Mouse (Mus musculus) heart, embryonic 15.5 days (tissue): ENCODE data around the gene Safb2. TPM values are rescaled to one million over a fixed set of nuclear protein-coding genes. Genes with fewer than 3 reads are reported as not detected.
A peak's percentile ranks its signal among the peaks of the same experiment; 100 is the strongest.

Experiments
- ATAC-seq: fragments of 200-750 bp; cut with Nextera tagmentation; replicated peaks from 2 replicates; pipeline ENCODE4 v1.8.0; 2017; ENCODE audit warnings: low read depth, moderate TSS enrichment; ENCODE audit not compliant: insufficient number of reproducible peaks, insufficient read depth, low FRiP score
- H3K27ac ChIP-seq: fragments of 300-500 bp; sonication (generic); 2 replicates; pipeline ENCODE4 v1.5.1; 2015; ENCODE audit warnings: mild to moderate bottlenecking, inconsistent platforms
- H3K27me3 ChIP-seq: fragments of 300-500 bp; sonication (generic); 2 replicates; pipeline ENCODE4 v1.6.1; 2015; ENCODE audit warnings: inconsistent platforms
- H3K36me3 ChIP-seq: fragments of 300-500 bp; sonication (generic); 2 replicates; pipeline ENCODE4 v1.6.1; 2015; ENCODE audit warnings: mild to moderate bottlenecking, inconsistent platforms
- H3K4me1 ChIP-seq: fragments of 300-500 bp; sonication (generic); replicated peaks from 2 replicates; pipeline ENCODE4 v1.6.1; 2015; ENCODE audit warnings: inconsistent platforms
- H3K4me2 ChIP-seq: fragments of 300-500 bp; sonication (generic); 2 replicates; pipeline ENCODE4 v1.6.1; 2015; ENCODE audit warnings: inconsistent platforms, mild to moderate bottlenecking, moderate library complexity
- H3K4me3 ChIP-seq: fragments of 300-500 bp; sonication (generic); 2 replicates; pipeline ENCODE4 v1.5.1; 2015; ENCODE audit warnings: mild to moderate bottlenecking, inconsistent platforms
- H3K9ac ChIP-seq: fragments of 300-500 bp; sonication (generic); 2 replicates; pipeline ENCODE4 v1.6.1; 2015; ENCODE audit warnings: mild to moderate bottlenecking, inconsistent platforms
- H3K9me3 ChIP-seq: fragments of 300-500 bp; sonication (generic); replicated peaks from 2 replicates; pipeline ENCODE4 v1.6.1; 2016; ENCODE audit warnings: inconsistent platforms
- WGBS: fragments of 180-500 bp; shearing (Covaris S2); methylation state at CpG from one replicate; pipeline ENCODE4 v1.1.7; 2015; ENCODE audit warnings: mixed read lengths; 5-methylcytosine and 5-hydroxymethylcytosine counted together
- polyA plus RNA-seq: library from polyadenylated mRNA; unstranded; fragments of >200 nt; fragmentation: Nextera tagmentation; extraction: Ambion mirVana; gene quantifications from 2 replicates; pipeline ENCODE4 v1.2.1, GENCODE M21; 2015

Safb2 gene
- polyA plus RNA-seq, 1 experiment from 2014 or later = 52.2 TPM

DNA sequence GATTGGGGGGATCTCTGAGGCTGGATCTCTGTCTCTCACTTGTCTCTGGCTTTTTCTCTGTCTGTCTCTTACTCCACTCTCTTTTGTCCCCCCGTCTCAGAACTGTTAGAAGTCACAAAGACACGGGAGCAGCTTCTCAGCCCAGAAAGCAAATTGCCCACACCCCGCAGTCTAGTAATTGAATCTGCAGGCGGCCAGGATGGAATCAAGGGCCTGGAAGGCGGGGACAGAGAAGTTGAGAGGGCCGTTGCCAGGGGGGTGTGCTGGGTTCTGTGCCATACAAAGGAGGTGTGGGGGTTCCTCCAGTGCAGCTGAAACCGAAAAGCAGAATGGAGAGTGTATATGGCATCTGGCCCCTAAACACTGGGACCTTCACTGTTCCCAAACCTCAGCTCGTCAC, 41.6 kb downstream of the Safb2 start:
- no peaks in the 10 kb centered on the region for H3K27me3 ChIP-seq
- H3K36me3 ChIP-seq = no peaks in the 10 kb centered on the region
- H3K4me1 ChIP-seq = peaks cover 4% of the 10 kb centered on the region
- H3K4me3 ChIP-seq = no peak overlapping the region
- ATAC-seq = no peak
- H3K27ac ChIP-seq = no peak overlapping the region
- H3K4me2 ChIP-seq = no peak overlapping the region
- no peak overlapping the region for H3K9ac ChIP-seq
- no peaks in the 10 kb centered on the region for H3K9me3 ChIP-seq
- WGBS = 52% methylated on average over 8 of the region's 8 CpGs

DNA sequence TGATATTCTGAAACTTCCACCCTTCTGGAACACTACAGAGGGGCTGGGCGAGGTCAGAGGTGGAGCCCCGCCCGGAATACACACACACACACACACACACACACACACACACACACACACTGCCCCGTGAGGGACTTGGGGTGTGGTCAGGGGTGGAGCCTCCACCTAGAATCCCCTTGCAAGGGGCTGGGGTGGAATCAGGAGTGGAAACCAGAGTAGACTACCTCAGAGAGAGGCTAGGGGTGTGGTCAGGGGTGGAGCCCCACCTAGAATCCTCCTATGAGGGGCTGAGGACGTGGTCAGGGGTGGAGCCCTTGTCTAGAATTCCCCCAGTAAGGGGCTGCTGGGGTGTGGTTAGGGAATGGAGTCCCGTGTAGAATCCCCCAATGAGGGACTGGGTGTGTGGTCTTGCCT, 43.8 kb downstream of the Safb2 start:
- Histone ChIP-seq H3K4me3 (no peak overlapping the region), H3K9me3 (no peaks in the 10 kb centered on the region), H3K4me2 (no peak overlapping the region), H3K9ac (no peak overlapping the region), H3K27me3 (no peaks in the 10 kb centered on the region), H3K36me3 (no peaks in the 10 kb centered on the region), H3K4me1 (no peaks in the 10 kb centered on the region), H3K27ac (no peak overlapping the region)
- peak; percentile 32 for ATAC-seq
- WGBS = 25% methylated on average over 5 of the region's 6 CpGs

DNA sequence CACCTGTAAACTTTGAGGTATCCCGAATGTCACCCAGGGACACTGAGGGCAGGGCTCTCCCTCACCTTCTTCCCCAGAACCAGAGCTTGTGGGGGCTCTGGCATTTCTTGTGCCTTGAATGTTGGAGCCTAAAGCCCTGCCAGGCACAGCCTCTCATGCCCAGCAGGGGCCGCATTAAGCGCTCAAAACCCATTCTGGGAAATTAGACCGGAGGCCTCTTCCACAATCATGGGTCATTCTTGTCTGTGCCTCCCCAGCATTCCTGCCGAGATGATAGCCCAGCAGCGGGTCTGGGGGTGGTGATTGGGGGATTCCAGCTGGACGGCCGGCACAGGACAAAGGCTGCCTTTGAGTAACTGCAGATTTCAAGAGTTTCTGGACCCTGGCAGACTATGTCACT, 46.5 kb downstream of the Safb2 start:
- no peaks in the 10 kb centered on the region for H3K9me3 ChIP-seq
- no peak overlapping the region for H3K27ac ChIP-seq
- 22% methylated on average over 8 of the region's 8 CpGs for WGBS
- no peaks in the 10 kb centered on the region for H3K4me1 ChIP-seq
- no peak for ATAC-seq
- no peaks in the 10 kb centered on the region for H3K27me3 ChIP-seq
- H3K4me3 ChIP-seq = no peak overlapping the region
- H3K4me2 ChIP-seq = no peak overlapping the region
- no peak overlapping the region for H3K9ac ChIP-seq
- no peaks in the 10 kb centered on the region for H3K36me3 ChIP-seq

DNA sequence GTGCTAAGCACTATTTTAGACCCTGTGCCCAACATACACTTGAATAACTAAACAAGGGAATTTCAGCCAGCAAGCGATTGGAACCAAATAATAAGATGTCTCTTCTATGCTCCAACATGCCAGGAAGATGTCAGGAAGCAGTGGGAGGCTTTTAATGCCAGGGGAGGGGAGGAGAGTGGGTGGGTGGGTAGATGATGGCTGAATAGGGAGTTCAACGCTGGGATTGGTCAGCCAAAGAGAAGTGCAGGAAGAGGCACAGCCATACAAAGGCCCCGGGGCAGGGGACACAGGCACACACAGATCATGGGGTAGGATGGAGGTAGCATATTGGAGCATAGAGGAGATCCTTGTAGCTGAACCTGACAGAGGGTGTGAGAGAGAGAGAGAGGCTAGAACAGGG, 47.5 kb downstream of the Safb2 start:
- 69% methylated on average over 3 of the region's 3 CpGs for WGBS
- H3K36me3 ChIP-seq = no peaks in the 10 kb centered on the region
- no peaks in the 10 kb centered on the region for H3K4me1 ChIP-seq
- H3K27ac ChIP-seq = no peak overlapping the region
- H3K27me3 ChIP-seq = no peaks in the 10 kb centered on the region
- no peak overlapping the region for H3K9ac ChIP-seq
- no peak for ATAC-seq
- no peaks in the 10 kb centered on the region for H3K9me3 ChIP-seq
- H3K4me3 ChIP-seq = no peak overlapping the region
- H3K4me2 ChIP-seq = no peak overlapping the region

DNA sequence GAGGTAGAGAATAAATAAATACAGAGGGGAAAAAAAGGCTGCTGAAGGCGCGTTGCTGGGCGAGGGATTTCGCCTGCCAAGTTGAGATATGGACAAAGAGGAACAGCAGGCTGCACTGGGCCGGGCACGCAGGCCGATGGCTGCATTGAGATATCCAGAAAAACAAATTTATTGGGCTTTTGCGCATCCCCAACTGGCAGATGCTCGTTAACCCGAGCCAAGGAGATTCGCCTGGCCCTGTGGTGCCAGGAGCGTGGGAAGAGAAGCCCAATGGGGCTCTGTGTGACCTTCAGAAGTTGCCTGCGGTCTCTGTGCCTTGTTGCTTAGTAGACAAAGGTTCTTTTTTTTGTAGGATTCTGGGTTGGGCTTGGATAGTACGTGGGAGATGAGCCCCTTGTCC, 48.2 kb downstream of the Safb2 start:
- H3K27me3 ChIP-seq = no peaks in the 10 kb centered on the region
- no peak overlapping the region for H3K9ac ChIP-seq
- H3K27ac ChIP-seq = no peak overlapping the region
- H3K36me3 ChIP-seq = no peaks in the 10 kb centered on the region
- ATAC-seq = no peak
- no peaks in the 10 kb centered on the region for H3K4me1 ChIP-seq
- no peak overlapping the region for H3K4me2 ChIP-seq
- H3K9me3 ChIP-seq = no peaks in the 10 kb centered on the region
- H3K4me3 ChIP-seq = no peak overlapping the region
- 72% methylated on average over 14 of the region's 14 CpGs for WGBS

DNA sequence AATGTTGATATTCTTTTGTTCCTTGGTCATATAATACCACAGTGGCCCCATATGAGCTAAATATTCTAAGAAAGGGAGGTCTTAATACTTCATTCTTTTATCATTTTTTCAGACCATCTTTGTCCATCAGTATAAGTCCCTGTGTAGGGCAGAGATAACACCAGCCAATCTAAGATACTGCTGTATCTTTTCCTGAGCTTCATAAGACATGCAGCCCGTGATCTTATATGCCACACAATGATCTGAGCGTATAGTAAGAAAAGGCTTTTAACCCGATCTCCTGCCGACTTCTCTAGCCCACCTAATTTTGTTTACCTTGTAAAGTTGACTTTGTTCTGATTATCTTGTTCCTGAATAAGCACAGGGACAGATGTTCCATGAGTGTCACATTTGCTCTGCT, 59.4 kb downstream of the Safb2 start:
- H3K4me3 ChIP-seq = no peak overlapping the region
- ATAC-seq = no peak
- H3K9ac ChIP-seq = no peak overlapping the region
- no peak overlapping the region for H3K27ac ChIP-seq
- WGBS = 72% methylated on average over 4 of the region's 4 CpGs
- no peaks in the 10 kb centered on the region for H3K36me3 ChIP-seq
- no peak overlapping the region for H3K4me2 ChIP-seq
- peaks cover 10% of the 10 kb centered on the region; the same call in 1 of the 2 replicates for H3K27me3 ChIP-seq
- H3K4me1 ChIP-seq = no peaks in the 10 kb centered on the region
- no peaks in the 10 kb centered on the region for H3K9me3 ChIP-seq

DNA sequence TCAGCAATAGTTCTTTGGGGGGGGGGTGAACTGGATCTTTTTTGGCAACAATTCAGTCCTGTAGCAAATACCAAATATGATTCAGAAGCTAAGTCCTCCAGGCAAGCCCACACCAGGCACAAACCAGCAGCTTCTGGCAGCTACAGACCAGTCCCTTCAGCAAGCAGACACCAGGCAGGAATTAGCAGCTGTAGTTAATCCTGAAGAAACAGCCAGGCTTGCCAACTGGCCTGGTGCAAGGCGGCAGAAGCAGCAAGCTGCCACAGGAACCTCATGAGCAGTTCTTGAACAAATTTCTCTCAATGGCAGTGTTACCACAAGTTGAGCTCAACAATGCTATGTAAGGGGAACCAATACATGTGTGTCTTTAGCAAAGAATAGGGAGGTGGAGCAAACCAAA, 61.6 kb downstream of the Safb2 start:
- WGBS = 55% methylated on average over 1 of the region's 1 CpGs
- Histone ChIP-seq H3K9me3 (no peaks in the 10 kb centered on the region), H3K36me3 (no peaks in the 10 kb centered on the region), H3K4me2 (no peak overlapping the region), H3K27ac (no peak overlapping the region), H3K4me1 (no peaks in the 10 kb centered on the region), H3K4me3 (no peak overlapping the region), H3K27me3 (peaks cover 13% of the 10 kb centered on the region; the same call in 1 of the 2 replicates), H3K9ac (no peak overlapping the region)
- ATAC-seq = no peak

DNA sequence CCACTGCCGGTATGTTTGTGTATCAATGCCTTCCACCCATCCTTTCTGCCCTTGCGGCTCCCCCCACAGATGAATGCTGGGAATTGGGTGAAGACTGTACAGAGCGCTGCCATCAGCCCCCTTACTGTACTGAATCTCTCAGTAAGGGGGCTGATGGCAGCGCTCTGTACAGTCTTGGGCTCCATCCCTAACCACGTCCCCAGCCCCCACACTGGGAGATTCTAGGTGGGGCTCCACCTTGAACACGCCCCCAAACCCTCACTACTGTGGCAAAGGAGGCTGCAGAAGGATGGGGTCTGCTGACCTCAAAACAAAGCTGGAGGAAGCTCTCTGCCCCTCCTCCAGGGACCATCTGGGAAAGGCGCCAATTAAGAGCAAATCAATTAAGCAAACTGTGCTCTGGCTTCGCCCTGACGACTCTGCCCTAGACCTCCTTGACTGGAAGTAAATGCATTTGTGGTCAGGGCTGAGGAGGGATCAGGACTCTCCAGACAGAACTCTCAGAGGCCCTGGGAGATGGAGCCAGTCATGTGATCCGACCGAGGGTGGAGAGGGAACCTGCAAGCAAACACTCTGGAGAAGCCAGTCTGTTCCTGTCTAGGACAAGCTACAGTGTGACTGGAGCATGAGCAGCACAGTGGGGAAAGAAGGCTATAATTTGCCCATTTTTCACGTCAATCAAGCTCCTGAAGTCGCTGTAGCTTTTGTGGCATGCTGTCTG, 68.5 kb downstream of the Safb2 start:
- Histone ChIP-seq H3K4me2 (no peak overlapping the region), H3K27ac (no peak overlapping the region), H3K9ac (no peak overlapping the region), H3K36me3 (no peaks in the 10 kb centered on the region), H3K9me3 (no peaks in the 10 kb centered on the region), H3K27me3 (peaks cover 62% of the 10 kb centered on the region), H3K4me1 (peaks cover 18% of the 10 kb centered on the region), H3K4me3 (no peak overlapping the region)
- ATAC-seq = 0 out of 2 replicates have a peak, but pooled peaks have one; percentile 28
- WGBS = 18% methylated on average over 13 of the region's 13 CpGs

DNA sequence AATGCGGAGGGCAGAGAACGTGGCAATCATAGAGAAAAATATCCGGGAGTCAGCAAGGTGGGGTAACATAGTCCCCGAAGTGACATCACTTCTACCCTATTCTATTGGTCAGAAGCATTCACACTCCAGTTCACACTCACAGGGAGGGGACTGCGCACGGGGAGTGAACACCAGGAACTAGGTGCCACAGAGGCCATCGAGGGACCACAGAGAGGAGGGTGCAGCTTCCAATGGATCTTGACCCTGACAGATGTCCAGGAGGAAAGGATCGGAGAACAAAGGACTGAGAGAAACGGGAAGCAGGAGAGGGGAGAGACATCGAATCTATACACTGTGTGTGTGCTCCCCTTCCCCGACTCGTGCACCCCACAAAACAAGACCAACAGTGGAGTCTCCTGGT, 69.5 kb downstream of the Safb2 start:
- ATAC-seq = no peak
- WGBS = 48% methylated on average over 12 of the region's 12 CpGs
- peaks cover 71% of the 10 kb centered on the region for H3K27me3 ChIP-seq

DNA sequence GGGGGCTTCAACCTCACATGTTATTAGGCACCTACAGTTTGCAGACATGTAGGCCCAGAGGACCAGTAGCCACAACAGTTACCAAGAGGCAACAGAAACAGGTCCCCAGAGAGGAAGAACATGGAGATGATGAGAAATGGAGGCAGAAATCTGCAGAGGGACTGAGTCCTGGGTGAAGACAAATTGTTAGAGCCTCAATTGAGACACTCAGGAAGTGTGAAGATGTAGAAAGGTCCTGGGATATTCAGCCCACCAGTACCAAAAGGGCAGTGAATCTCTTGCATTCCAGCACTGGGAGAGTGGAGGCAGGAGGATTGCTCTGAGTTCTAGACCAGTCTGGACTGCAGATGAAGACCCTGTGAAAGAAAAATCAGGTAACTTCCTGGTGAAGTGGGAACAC, 70.1 kb downstream of the Safb2 start:
- H3K27me3 ChIP-seq = peaks cover 77% of the 10 kb centered on the region
- no peak overlapping the region for H3K9ac ChIP-seq
- ATAC-seq = no peak
- H3K27ac ChIP-seq = no peak overlapping the region
- H3K4me3 ChIP-seq = no peak overlapping the region
- no peaks in the 10 kb centered on the region for H3K36me3 ChIP-seq
- H3K9me3 ChIP-seq = no peaks in the 10 kb centered on the region
- H3K4me2 ChIP-seq = no peak overlapping the region
- peaks cover 24% of the 10 kb centered on the region for H3K4me1 ChIP-seq

More for the DNA sequence above, 69.5 kb downstream of the Safb2 start:
- Histone ChIP-seq H3K9ac (no peak overlapping the region), H3K9me3 (no peaks in the 10 kb centered on the region), H3K4me3 (no peak overlapping the region), H3K4me2 (no peak overlapping the region), H3K4me1 (peaks cover 24% of the 10 kb centered on the region), H3K27ac (no peak overlapping the region), H3K36me3 (no peaks in the 10 kb centered on the region)

DNA sequence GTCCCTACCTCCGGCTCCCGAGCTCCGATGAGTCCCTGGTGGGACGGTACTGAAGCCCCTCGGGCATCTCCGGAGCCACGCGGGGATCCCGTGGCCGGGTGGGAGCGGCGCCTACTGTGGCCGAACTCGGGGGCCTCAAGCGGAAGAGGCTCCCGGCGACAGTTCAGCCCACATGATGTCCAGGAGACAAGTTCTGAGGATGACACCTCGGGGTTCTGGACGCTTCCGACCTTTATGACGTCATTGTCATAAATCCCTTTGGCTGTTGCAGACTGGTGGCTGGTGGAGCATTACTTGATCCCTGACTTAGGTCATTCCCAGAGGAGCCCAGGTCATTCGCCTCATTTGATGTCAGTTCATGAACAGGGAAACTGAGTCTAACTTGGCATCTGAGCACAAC, 72.1 kb downstream of the Safb2 start, which contains the start of gene Znrf4:
Znrf4 (minus strand) TSS at position 122 of the 400 bp plus-strand sequence.
- WGBS = 63% methylated on average over 22 of the region's 22 CpGs

DNA sequence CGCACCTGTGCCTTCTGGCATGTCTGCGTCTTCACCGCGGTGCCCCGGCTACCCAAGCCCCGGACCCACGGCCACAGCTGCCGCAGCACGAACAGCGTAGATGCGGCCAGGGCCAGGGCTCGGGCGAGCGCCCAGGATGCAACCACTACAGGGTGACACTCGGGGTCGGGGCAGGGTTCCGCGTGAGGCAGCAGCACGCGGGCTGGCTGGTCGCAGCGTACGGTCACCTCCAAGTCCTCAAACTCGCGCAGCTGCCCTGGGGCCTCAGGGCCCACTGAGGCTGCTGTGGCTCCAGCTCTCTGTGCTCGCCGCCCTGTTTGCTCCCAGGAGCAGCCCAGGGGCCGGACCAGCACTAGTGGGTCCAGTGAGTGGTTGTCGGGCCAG, 72.7 kb downstream of the Safb2 start:
- Histone ChIP-seq H3K4me2 (peak overlapping the region; percentile 51), H3K27ac (no peak overlapping the region), H3K9ac (no peak overlapping the region), H3K27me3 (peaks cover 79% of the 10 kb centered on the region), H3K4me3 (peak overlapping the region; percentile 30), H3K4me1 (peaks cover 31% of the 10 kb centered on the region), H3K36me3 (no peaks in the 10 kb centered on the region), H3K9me3 (no peaks in the 10 kb centered on the region)
- ATAC-seq = no peak
- WGBS = 22% methylated on average over 29 of the region's 29 CpGs

More for the DNA sequence above, 72.1 kb downstream of the Safb2 start, which contains the start of gene Znrf4:
- Histone ChIP-seq H3K27ac (no peak within 1 kb of the TSS), H3K4me3 (peak within 1 kb of the TSS; percentile 30), H3K27me3 (peaks cover 85% of the 10 kb centered on the region), H3K9me3 (no peaks in the 10 kb centered on the region), H3K4me2 (peak within 1 kb of the TSS; percentile 51), H3K4me1 (peaks cover 27% of the 10 kb centered on the region), H3K9ac (no peak within 1 kb of the TSS), H3K36me3 (no peaks in the 10 kb centered on the region)
- ATAC-seq = no peak
